Mouse (Mus musculus) stomach, embryonic 14.5 days (tissue): ENCODE data around the gene Ncoa3. TPM values are rescaled to one million over a fixed set of nuclear protein-coding genes. Genes with fewer than 3 reads are reported as not detected.

ENCODE experiments used
- ATAC-seq: fragments of 200-750 bp; cut with Nextera tagmentation; 2 replicates; pipeline ENCODE4 v1.8.0; 2017; ENCODE audit warnings: low read depth, moderate TSS enrichment; ENCODE audit not compliant: insufficient number of reproducible peaks, insufficient read depth, low FRiP score
- H3K27ac ChIP-seq: fragments of 300-500 bp; sonication (generic); 2 replicates; pipeline ENCODE4 v1.5.1; 2014; ENCODE audit warnings: mild to moderate bottlenecking, low read length, moderate library complexity, mixed read lengths
- H3K27me3 ChIP-seq: fragments of 300-500 bp; sonication (generic); 2 replicates; pipeline ENCODE4 v1.6.1; 2014; ENCODE audit warnings: low read length, control low read depth, mixed read lengths; ENCODE audit not compliant: control insufficient read depth, insufficient read depth
- H3K36me3 ChIP-seq: fragments of 300-500 bp; sonication (generic); 2 replicates; pipeline ENCODE4 v1.6.1; 2014; ENCODE audit warnings: mild to moderate bottlenecking, control low read depth, low read length, moderate library complexity, mixed read lengths; ENCODE audit not compliant: control insufficient read depth, insufficient read depth
- H3K4me1 ChIP-seq: fragments of 300-500 bp; sonication (generic); 2 replicates; pipeline ENCODE4 v1.6.1; 2014; ENCODE audit warnings: low read length, control low read depth, mixed read lengths; ENCODE audit not compliant: control insufficient read depth, insufficient read depth
- H3K4me2 ChIP-seq: fragments of 300-500 bp; sonication (generic); replicated peaks from 2 replicates; pipeline ENCODE4 v1.6.1; 2014; ENCODE audit warnings: low read depth, low read length, control low read depth
- H3K4me3 ChIP-seq: fragments of 300-500 bp; sonication (generic); 2 replicates; pipeline ENCODE4 v1.5.1; 2014; ENCODE audit warnings: low read depth, low read length, control low read depth
- H3K9ac ChIP-seq: fragments of 300-500 bp; sonication (generic); replicated peaks from 2 replicates; pipeline ENCODE4 v1.6.1; 2014; ENCODE audit warnings: low read depth, mild to moderate bottlenecking, control low read depth, low read length, moderate library complexity, mixed read lengths
- H3K9me3 ChIP-seq: fragments of 300-500 bp; sonication (generic); 2 replicates; pipeline ENCODE4 v1.6.1; 2016; ENCODE audit warnings: low read depth, low read length, control low read depth; ENCODE audit not compliant: control insufficient read depth
- WGBS: fragments of 180-500 bp; shearing (Covaris S2); extraction: QIAGEN DNeasy Blood & Tissue Kit; methylation state at CpG from one replicate; pipeline ENCODE4 v1.1.7; 2014; 5-methylcytosine and 5-hydroxymethylcytosine counted together
- polyA plus RNA-seq: library from polyadenylated mRNA; unstranded; fragments of >200 nt; fragmentation: Nextera tagmentation; extraction: Ambion mirVana; gene quantifications from 2 replicates; pipeline ENCODE4 v1.2.1, GENCODE M21; 2014

Gene Ncoa3
- polyA plus RNA-seq, 1 experiment from 2014 or later = 25.7 TPM

GRCm38 (mm10) chr2:166111831-166112250 lies 119.4 kb downstream of the Ncoa3 start:
- Histone ChIP-seq H3K4me1 (peaks cover 7% of the 10 kb centered on the region), H3K36me3 (peaks cover 19% of the 10 kb centered on the region), H3K4me3 (no peak overlapping the region), H3K27ac (no peak overlapping the region), H3K9me3 (no peaks in the 10 kb centered on the region; the same call in 1 of the 2 replicates), H3K9ac (no peak overlapping the region), H3K4me2 (no peak overlapping the region), H3K27me3 (no peaks in the 10 kb centered on the region)
- no peak for ATAC-seq
- WGBS = 56% methylated on average over 10 of the region's 10 CpGs

GRCm38 (mm10) chr2:166112986-166113385 lies 120.5 kb downstream of the Ncoa3 start:
- H3K4me2 ChIP-seq = no peak overlapping the region
- no peak overlapping the region for H3K9ac ChIP-seq
- no peak for ATAC-seq
- no peak overlapping the region for H3K4me3 ChIP-seq
- H3K27me3 ChIP-seq = no peaks in the 10 kb centered on the region
- peaks cover 19% of the 10 kb centered on the region for H3K36me3 ChIP-seq
- 86% methylated on average over 11 of the region's 11 CpGs for WGBS
- no peak overlapping the region for H3K27ac ChIP-seq
- no peaks in the 10 kb centered on the region; the same call in 1 of the 2 replicates for H3K9me3 ChIP-seq
- H3K4me1 ChIP-seq = peaks cover 4% of the 10 kb centered on the region; the same call in 1 of the 2 replicates

GRCm38 (mm10) chr2:166115571-166116277 lies 123.3 kb downstream of the Ncoa3 start:
- Histone ChIP-seq H3K4me3 (no peak overlapping the region), H3K4me1 (no peaks in the 10 kb centered on the region), H3K9me3 (no peaks in the 10 kb centered on the region; the same call in 1 of the 2 replicates), H3K36me3 (peaks cover 29% of the 10 kb centered on the region), H3K9ac (no peak overlapping the region), H3K27me3 (no peaks in the 10 kb centered on the region), H3K4me2 (no peak overlapping the region), H3K27ac (no peak overlapping the region)
- ATAC-seq = 0 out of 2 replicates have a peak, but pooled peaks have one; percentile 29
- 79% methylated on average over 15 of the region's 15 CpGs for WGBS

- 87% methylated on average over 7 of the region's 7 CpGs for WGBS
- Histone ChIP-seq H3K9me3 (no peaks in the 10 kb centered on the region; the same call in 1 of the 2 replicates), H3K27me3 (no peaks in the 10 kb centered on the region), H3K27ac (no peak overlapping the region), H3K4me1 (no peaks in the 10 kb centered on the region), H3K9ac (no peak overlapping the region), H3K4me2 (no peak overlapping the region), H3K36me3 (peaks cover 31% of the 10 kb centered on the region), H3K4me3 (no peak overlapping the region)
- ATAC-seq = no peak
Observed at GRCm38 (mm10) chr2:166116278-166116608, 123.8 kb downstream of the Ncoa3 start.

GRCm38 (mm10) chr2:166116704-166117103 lies 124.3 kb downstream of the Ncoa3 start:
- Histone ChIP-seq H3K4me1 (0 out of 2 replicates have a peak, but pooled peaks cover 3% of the 10 kb centered on the region), H3K9ac (no peak overlapping the region), H3K27me3 (no peaks in the 10 kb centered on the region), H3K4me3 (no peak overlapping the region), H3K27ac (no peak overlapping the region), H3K36me3 (peaks cover 35% of the 10 kb centered on the region), H3K4me2 (no peak overlapping the region), H3K9me3 (no peaks in the 10 kb centered on the region; the same call in 1 of the 2 replicates)
- ATAC-seq = no peak
- 95% methylated on average over 16 of the region's 16 CpGs for WGBS

- H3K4me1 ChIP-seq = 0 out of 2 replicates have a peak, but pooled peaks cover 3% of the 10 kb centered on the region
- 95% methylated on average over 2 of the region's 2 CpGs for WGBS
- H3K36me3 ChIP-seq = peaks cover 36% of the 10 kb centered on the region
- no peak overlapping the region for H3K4me3 ChIP-seq
- H3K27me3 ChIP-seq = no peaks in the 10 kb centered on the region
- no peak overlapping the region for H3K27ac ChIP-seq
- H3K9ac ChIP-seq = no peak overlapping the region
- no peak overlapping the region for H3K4me2 ChIP-seq
- ATAC-seq = no peak
- H3K9me3 ChIP-seq = no peaks in the 10 kb centered on the region; the same call in 1 of the 2 replicates
Observed at GRCm38 (mm10) chr2:166119992-166120391, 127.6 kb downstream of the Ncoa3 start.

GRCm38 (mm10) chr2:166121681-166122355 lies 129.4 kb downstream of the Ncoa3 start:
- ATAC-seq = no peak
- Histone ChIP-seq H3K4me2 (no peak overlapping the region), H3K9ac (no peak overlapping the region), H3K9me3 (no peaks in the 10 kb centered on the region), H3K4me3 (no peak overlapping the region), H3K4me1 (0 out of 2 replicates have a peak, but pooled peaks cover 3% of the 10 kb centered on the region), H3K27me3 (no peaks in the 10 kb centered on the region), H3K36me3 (peaks cover 27% of the 10 kb centered on the region), H3K27ac (no peak overlapping the region)
- 75% methylated on average over 14 of the region's 14 CpGs for WGBS

- Histone ChIP-seq H3K27me3 (no peaks in the 10 kb centered on the region), H3K4me1 (0 out of 2 replicates have a peak, but pooled peaks cover 3% of the 10 kb centered on the region), H3K36me3 (peaks cover 27% of the 10 kb centered on the region), H3K4me3 (no peak overlapping the region), H3K27ac (no peak overlapping the region), H3K9ac (no peak overlapping the region), H3K4me2 (no peak overlapping the region), H3K9me3 (no peaks in the 10 kb centered on the region)
- no peak for ATAC-seq
- 73% methylated on average over 6 of the region's 6 CpGs for WGBS
Observed at GRCm38 (mm10) chr2:166122781-166123180, 130.3 kb downstream of the Ncoa3 start.
